Mouse (Mus musculus): ENCODE results near the gene Bcl2l14. TPM values are rescaled to one million over a fixed set of nuclear protein-coding genes. Genes with fewer than 3 reads are reported as not detected.

The Bcl2l14 gene
- polyA plus RNA-seq (2012; rRNA removed): 0.02 TPM in 1 of 2 replicates, not detected in the other

DNA sequence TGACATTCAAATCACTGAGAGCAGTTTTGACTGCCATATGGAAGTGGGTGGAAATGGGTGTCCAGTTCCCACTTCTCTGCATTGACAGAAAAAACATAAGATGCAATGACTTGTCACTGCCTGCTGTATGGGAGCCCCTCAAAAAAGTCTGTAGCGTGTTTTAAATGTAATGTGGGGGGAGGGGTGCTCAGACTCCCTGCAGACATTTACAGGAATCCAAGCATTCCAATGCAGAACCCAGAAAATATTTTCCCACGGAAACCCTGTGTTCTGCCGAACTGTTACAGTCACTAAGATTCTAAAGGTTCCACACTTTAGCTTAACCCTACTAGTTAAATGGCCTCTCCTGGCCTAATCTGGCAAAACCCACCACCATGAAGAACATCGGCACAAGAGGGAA is at the start of gene Bcl2l14:
Bcl2l14 (plus strand) TSS at position 301 of the 400 bp plus-strand sequence.

Other genes with a start within 250 kb of the Bcl2l14 start
- 9.2 and 9.9 TPM in 2 replicates for gene Lrp6, start 170.6 kb downstream of the Bcl2l14 start, polyA plus RNA-seq (2012; rRNA removed)
- gene Mansc1, start 236.2 kb downstream of the Bcl2l14 start, polyA plus RNA-seq (2012; rRNA removed): 1.6 and 2.0 TPM in 2 replicates
- gene Borcs5, start 243.2 kb downstream of the Bcl2l14 start, polyA plus RNA-seq (2012; rRNA removed): 3.9 and 4.0 TPM in 2 replicates